Mouse (Mus musculus): ENCODE measurements around the gene Bag5.

Bag5 gene

DNA sequence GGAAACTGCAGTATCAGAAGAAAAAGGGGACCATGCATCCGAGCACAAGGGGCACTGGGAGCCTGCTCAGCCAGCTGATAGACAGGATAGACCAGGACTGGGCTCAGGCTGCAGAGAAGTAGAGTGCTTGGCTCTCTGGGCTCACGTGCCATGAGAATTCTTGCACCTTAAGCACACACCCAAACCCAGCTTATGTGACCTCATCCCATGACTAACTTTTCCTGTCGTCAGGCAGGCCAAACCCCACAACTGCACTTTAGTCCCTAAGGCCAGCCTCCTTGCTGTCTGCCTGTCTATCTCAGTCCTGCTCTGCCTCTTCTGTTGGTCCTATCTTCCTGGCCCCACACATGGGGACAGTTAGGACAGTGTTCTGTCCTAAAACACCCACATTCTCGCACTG is 15.3 kb downstream of the Bag5 start:
- DNase-seq (ENCODE audit: extremely low spot score) = no peak

DNA sequence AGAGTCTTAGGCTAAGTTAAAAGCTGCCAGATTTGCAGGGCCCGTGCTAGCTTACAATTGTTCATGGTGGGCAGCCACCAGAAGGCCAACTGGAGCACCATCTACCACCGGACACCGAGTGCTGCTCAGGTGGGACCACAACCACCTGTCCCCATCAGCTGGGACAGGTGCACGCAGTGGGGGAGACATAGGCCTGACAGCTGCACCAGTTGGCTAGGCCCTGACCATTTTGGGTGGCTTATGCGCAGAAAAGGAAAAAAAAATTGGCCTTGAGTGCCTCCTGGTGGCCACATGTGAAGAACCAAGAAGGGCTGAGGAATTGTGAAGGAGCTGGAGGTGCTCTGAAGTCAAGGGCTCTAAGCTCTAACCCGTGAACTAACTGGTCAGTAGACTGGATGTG is 16.8 kb downstream of the Bag5 start:
- peak; percentile 78 for DNase-seq (ENCODE audit: extremely low spot score)

DNA sequence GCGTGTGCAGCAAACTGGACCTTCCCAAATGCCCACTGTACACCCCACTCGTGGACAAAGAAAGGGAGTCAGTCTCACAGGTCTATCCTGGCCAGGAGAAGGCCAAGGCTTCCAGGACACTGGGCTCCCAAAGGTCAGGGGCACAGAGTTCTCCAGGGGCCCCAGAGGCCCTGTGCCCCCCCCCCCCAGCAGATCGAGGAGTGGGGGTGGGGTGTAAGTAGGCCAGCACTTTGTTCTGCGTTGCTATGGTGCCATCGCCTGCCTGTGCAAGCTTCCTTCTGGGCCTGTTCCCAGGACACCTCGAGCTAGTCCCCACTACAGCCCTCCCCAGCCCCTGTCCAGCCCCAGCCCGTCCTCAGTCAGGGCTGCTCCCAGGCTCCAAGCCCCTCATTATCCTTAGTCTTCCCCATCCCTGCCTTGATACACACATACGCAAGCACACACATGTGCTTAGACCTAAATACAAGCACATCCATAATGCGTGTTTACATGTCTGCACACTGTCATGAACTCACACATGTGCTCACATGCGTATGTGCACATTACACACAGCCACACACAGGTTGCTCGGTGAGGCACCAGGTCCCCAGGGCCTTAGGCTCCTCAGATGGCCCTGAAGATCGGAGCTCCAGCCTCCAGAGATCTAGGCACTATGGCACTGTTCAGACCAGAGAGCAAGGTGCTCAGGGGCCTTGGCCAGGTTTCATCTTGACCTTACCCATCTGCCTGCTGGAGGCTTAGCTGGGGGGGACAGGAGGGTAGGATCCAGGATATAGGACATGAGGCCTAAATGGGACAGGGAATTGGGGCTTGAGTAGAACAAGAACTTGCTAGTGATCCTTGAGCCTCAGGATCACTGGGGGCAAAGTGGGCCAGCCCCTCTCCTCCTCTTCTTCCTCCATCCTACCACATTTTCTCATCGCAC is 17.9 kb downstream of the Bag5 start:
- DNase-seq (ENCODE audit: extremely low spot score) = peak; percentile 61

DNA sequence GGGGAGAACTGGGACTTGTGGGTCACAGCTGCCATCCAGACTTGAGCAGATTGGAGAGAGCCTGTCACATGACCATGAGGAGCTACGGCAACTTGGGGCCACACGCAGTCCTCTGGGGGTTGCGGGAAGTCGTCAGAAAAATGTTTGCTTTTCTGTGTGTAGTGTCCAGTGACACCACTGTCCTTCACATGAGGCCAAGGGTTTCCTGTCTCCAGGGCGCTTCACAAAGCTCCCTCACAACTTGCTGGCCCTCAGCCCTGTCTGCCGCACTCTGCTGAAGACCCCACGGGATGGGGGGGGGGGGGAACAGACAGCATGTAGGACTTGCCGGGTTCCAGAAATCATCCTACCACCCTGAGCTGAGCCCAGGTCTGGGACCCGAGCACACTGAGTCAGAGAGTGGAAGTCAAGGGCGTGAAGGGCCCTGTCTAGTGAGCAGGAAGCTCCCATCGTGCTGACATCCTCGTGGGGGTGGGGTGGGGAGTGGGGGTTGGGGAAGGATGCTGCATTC is 18.7 kb downstream of the Bag5 start:
- no peak for DNase-seq (ENCODE audit: extremely low spot score)

DNA sequence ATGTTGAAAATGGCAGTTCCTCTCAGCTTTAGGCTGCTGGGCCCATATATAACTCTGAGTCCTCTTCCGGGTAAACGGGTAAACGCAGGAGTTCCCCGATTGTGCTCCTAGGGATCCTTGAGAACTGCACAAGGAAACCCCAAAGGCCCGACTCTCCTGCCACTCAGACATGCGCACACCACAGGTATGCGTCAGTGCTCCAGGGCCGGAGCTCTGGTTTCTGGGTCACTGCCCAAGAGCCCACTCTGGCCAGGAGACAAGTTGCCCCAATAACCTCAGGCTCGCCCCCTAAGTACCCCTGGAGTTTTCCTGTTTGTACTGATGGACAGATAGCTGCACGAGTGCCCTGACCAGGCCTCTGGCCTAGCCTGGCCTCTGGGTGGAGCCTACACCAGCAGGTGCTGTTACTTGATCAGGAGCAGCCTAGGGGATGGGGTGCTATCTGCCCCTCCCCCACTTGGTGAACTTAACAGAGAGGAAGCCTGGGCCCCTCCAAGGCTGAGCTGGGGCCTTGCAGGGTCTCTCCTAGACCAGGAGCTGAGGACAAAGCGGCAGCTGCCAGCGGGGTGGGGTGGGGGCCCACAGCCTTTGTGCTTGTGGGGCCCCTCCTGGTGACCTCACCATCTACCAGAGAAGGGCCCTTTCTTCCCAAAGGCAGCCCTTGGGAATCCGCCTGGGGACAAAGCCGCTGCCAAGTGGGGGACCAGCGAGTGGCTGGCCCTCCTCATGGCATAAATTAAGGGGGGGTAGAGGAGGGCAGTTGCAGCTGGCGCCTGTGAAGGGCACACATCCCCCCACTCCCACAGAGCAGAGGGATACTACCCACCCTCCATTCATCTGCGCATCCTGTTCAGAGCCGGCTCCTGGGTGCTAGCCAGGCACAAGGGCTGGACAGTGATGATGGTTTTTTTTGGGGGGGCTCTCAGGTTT is 19.5 kb downstream of the Bag5 start:
- peak; percentile 79 for DNase-seq (ENCODE audit: extremely low spot score)

DNA sequence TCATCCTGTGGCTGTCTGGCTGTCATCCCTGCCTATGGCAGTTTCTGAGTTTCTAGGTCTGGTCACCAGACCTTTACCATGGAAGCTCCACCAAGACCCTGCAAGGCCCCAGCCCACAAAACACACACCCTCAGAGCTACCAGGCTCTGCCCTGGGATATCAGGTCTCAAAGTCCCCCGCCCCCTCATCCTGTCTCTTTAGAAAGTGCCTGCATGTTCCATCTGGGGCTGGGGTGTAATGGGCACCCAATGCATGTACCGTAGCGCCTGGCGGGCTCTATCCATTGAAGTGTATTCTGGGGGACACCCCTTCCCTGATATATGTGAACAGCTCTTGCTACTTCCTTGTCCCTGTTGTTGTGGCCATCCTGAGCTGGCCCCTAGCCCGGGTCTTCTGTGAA is 20.2 kb downstream of the Bag5 start:
- no peak for DNase-seq (ENCODE audit: extremely low spot score)

DNA sequence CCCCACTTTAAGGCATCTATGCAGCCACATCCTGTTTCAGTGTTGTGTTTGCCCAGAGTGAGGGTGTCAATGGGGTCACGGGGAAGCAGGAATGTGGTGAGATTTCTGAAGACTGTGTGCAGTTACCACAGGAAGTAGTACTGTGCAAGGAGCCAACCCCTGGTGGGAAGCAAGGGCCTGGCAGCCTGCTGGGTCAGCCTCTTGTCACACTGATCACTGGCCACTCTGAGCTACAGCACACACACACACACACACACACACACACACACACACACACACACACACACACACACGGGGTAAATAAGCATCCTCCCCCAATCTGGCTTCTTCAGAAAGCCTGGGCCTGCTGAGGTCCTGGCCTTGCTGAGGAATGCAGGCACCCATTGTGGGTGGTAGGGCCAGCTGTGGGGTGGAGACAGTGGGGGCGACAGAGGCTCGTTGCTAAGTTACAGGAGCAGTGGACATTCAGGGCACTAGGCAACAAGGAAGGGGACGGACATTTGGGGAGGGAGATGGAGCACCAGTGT is 21.6 kb downstream of the Bag5 start:
- DNase-seq (ENCODE audit: extremely low spot score) = peak; percentile 73

DNA sequence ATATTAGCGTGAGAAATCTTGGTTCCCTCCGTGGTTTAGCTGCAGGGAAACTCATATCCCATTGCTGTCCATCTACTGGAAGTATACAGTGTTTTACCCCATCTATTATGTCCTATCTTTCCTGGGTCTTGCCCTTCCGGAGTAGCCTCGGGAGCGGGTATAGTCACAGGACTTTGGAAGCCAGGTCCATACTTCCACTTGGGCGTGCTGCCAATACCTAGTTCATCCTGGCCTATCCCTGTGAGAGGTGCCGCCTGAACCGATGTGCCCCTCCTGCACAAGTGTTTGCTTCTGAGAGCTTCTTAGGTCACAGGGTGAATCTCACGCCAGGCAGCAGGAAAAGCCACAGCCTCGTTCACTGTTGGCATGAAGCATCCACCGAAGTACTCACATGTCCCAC is 23.6 kb downstream of the Bag5 start:
- no peak for DNase-seq (ENCODE audit: extremely low spot score)

DNA sequence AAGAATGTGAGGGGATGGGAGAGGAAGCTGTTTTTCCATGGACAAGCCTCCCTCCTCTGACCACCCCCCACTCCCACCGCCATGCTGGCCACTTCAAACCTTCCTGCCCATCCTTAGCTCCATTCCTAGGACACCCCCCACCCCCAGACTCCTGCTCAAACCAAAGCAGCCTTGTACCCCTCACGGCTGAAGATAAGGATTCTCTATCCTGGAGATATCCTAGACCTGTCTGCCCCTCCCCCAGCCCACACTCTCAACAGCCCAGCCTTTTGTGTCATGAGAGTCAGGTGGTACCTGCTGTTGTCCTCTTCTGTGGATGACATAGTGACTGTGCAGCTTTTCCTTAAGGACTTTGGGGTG is 25.0 kb downstream of the Bag5 start:
- DNase-seq (ENCODE audit: extremely low spot score) = no peak

DNA sequence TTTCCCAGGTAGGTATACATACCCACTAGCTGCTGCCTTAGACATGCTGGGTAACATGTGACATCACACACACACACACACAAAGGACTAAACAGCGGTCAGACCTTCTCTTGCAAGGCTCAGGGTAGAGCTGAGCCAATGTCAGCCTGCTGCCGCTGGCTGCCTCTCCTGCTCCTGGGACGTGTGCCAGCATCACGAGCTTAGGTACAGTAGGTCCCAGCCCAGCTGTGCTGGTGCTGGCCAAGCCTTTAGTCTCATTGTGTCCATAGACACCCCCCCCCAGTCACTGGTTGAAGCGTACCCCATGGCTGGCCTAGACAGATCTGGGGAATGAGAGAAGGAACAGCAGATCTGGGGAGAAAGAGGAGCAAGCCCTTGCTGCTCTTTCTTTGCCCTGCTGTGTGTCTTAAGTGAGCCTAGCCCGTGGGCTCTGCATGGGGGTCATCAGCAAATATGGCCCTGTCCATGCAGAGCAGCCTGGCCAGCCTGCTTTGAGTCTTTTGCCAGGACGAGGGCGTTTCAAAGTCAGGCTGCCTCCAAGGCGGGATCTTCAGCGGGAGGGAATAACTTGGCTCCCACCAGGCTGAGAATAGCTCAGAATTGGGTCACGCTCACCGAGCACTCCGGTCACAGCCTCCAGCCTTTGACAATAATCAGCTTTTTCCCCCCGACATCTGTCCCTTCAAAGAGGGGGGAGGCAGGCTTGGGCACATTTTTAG is 25.5 kb downstream of the Bag5 start:
- no peak for DNase-seq (ENCODE audit: extremely low spot score)

DNA sequence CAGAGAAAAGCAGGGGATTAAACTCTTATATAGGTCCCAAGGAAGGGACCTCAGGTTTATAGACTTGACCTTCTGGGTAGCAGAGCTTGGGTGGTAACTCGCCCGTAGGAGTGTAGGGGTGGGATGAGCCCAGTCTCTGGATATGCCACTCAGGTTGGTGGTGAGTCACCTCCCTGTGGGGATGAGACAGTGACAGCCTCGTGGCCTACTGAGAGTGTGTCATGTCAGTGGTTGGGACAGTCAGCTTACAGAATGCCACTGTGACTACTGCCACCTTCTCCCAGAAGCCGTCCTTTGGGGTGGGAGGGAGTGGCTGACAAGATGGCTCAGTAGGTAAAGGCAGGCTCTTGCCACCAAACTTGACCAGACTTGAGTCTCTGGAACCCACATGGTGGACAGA is 26.7 kb downstream of the Bag5 start:
- DNase-seq (ENCODE audit: extremely low spot score) = no peak

DNA sequence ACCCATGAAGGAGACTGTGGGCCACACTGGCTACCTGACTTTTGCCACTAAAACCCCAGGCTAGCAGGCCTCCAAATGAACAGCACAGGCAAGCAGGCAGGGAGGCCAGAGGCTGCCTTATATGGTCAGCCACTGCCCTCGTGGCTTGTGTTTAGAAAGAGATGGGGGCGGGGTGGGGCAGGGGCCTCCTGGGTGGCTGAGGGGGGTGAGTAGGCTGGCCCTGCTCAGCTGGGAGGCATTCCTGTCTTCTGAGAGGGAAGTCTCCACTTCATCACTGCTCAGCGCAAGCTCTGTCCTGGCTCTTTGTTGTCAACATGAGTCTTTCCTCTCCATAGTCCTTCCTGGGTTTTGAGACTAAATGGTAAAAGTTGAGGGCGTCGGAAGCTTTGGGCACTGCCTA is 30.3 kb downstream of the Bag5 start:
- no peak for DNase-seq (ENCODE audit: extremely low spot score)

DNA sequence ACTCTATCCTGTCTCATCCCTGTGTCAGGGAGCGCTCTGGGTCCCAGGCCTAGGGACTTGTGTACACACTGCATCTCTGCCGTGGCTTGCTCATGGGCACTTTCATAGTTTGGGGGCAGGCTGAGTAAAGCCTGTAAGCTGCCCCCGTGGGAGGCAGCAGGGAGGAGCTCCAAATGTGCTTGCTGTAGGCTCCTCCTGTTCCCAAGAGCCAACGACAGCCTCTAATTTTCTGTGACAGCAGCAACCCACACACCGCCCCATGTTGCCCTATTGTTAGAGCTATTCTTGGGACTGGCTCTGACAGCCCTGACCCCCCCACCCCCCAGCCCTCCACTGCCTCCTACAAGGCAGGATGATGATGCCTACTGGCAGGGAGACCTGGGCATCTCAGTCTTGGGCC is 31.1 kb downstream of the Bag5 start:
- no peak for DNase-seq (ENCODE audit: extremely low spot score)

DNA sequence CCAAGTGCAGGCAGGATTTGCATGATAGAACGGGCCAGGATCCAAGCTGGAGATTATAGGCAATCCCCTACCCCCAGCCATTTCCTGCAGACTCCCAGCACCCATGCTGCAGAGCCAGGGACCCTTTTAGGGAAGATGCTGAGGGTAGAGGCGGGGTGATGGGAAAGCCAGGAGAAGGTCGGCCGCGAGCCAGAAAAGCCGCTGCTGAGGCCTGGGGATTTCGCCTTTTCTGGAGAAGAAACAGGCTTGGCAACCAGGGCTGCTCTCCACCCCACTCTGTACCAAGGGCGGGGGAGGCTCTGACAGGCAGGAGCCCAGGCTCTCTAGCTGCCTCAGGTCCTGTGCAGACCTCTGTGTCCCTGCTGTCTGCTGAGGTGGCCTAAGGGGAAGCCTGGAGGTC is 31.8 kb downstream of the Bag5 start:
- no peak for DNase-seq (ENCODE audit: extremely low spot score)

DNA sequence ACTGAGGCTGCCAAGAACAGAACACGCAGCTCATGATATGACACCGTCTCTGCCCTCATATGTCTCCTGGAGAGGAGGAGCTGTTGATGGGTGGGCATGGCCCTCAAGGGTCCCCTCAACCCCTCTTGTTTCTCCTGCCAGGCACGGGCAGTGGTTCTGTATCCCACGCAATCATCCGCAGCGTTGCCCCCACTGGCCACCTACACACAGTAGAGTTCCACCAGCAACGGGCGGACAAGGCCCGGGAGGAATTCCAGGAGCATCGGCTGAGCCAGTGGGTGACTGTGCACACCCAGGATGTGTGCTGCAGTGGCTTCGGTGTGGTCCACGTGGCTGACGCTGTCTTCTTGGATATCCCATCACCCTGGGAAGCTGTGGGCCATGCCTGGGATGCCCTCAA is 32.4 kb downstream of the Bag5 start:
- DNase-seq (ENCODE audit: extremely low spot score) = no peak

DNA sequence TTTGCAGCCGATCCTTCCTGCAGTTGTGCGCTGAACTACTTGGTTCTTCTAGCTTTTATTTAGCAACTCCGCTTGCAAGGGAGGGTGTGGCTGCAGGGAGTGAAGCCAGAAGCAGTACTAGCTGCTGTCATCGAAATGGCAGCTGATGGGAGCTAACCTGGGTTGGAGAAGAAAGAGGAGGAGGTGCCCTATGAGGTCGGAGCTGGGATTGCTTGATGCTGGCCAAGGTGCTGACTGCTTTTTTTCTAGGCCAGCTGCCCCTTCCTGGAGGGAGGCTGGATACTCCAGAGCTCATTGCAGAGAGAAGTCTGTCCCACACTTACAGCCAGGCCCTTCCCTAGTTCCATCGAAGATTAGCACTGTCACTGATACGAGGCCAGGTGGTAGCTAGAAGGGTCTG is 34.1 kb downstream of the Bag5 start:
- no peak for DNase-seq (ENCODE audit: extremely low spot score)

DNA sequence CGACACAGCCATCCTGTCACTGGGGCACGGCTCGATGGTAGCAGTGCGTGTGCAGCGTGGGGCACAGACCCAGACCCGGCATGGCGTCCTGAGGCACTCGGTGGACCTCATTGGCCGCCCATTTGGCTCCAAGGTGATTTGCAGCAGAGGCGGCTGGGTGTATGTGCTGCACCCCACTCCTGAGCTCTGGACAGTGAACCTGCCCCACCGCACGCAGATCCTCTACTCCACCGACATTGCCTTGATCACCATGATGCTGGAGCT is 34.5 kb downstream of the Bag5 start:
- no peak for DNase-seq (ENCODE audit: extremely low spot score)

DNA sequence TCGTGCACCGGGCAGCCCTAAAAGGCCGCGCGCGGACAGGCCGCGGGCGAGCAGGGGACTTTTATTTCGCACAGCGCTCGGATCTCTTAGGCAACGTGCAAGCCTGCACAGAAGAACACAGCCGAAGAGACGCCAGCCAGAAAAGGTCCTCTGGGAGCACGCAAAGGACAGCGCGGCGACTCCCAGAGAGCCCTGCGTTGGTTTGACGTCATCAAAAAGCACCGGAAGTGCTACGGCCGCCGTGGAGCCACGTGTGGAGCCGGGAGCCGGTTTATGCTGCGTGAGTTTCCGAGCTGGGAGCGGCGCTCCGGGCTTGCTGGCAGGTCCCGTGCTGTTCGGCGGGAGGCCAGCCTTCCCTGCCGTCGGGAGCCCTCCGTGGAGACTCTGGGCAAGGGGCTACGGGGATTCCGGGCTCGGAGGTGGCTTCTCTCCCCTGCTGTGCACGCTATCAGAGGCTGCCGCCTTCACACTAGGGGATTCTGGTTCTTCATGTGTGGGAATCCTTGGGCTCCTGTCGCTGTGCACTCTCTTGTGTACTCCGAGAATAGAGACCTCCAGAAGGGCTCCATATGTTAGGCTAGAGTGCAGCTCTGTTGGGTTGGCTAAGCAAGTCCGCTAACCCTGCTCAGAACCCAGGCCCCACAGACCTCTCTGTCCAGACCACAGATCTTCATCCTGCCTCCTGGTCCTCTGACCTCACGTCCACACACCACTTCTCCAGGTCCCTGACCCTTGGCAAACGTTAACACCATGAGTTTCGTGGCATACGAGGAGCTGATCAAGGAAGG is 35.0 kb downstream of the Bag5 start, which contains the start of gene Trmt61a:
Trmt61a (plus strand) TSS at position 224 of the 788 bp plus-strand sequence.
- peak; percentile 94 for DNase-seq (ENCODE audit: extremely low spot score)

DNA sequence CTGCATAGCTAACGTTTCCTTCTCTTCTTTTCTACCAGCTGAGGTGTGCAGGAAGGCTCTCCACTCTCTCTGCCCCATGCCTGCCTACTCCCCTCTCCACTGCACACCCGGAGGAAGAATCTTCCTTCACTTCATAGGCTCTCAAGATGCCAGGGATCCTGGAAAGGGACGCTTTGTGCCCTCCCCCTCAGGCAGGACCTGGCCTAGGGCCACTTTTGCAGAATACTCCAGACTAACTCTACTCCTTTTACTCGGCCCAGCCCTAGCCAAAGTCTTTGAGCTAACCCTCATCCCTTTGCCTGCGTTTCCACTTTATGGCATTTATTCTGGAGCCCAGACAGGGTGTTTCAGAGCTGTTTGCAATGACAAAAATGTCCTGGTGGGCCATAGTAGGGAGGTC is 35.6 kb downstream of the Bag5 start:
- no peak for DNase-seq (ENCODE audit: extremely low spot score)

DNA sequence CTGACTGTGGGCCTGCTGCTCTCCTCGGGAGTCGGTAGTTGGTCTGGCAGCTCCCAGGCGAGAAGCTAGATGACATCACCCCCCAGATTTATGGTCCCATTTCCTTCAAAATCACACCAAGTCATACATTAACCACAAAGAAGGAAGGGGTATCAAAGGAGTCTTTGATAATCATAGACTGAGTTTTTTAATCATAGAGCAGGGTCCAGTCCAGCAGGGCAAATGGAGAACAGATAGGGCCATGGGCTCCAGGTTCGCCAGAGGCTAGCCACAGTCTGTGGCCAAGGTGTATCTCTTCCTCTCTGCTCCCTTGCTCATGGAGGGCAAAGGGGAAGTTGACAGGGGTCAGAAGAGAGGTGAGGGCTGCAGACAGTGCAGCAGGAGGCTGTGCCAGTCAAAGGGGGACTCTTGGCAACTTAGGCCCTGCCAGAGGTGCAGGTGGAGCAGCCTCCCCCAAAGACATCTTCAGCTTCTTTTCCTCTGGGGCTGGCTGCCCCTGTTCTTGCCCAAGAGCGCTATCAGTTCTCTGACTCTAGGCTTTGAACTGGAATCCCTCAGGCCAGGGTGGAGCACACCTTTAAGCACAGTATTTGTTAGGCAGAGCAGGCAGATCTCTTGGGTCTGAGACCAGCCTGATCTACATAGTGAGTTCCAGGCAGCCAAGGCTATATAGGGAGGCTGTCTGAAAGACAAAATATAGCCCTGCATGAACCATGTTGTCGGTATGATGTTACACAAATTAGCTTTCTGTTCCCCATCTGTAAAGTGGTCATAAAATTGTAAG is 37.1 kb downstream of the Bag5 start:
- DNase-seq (ENCODE audit: extremely low spot score) = no peak

Data from embryo, embryonic 9.5 days (tissue).